Mouse (Mus musculus) liver, embryonic 14 days (tissue): ENCODE measurements around the gene Zfp36l3. TPM values are rescaled to one million over a fixed set of nuclear protein-coding genes. Genes with fewer than 3 reads are reported as not detected.

Experiments
- polyA plus RNA-seq: library from polyadenylated mRNA; depleted of rRNA; stranded (reverse); fragments of >200 nt; gene quantifications from 2 replicates; pipeline ENCODE4 v1.2.3, GENCODE M21; 2012; rRNA removed

Gene Zfp36l3
- 0.02 TPM in 2 replicates for polyA plus RNA-seq

GRCm38 (mm10) chrX:53776276-53776675, at the start of gene Zfp36l3:
TSS of gene Zfp36l3 (minus strand) at chrX:53776394.

GRCm38 (mm10) chrX:53797519-53797918, 21.3 kb upstream of the Zfp36l3 start, which contains the start of gene Xlr:
TSS of gene Xlr (minus strand) at chrX:53797706.

GRCm38 (mm10) chrX:53757736-53758135, 18.5 kb downstream of the Zfp36l3 start, which contains the start of gene 1700013H16Rik:
TSS of gene 1700013H16Rik (minus strand) at chrX:53757831.

DNA sequence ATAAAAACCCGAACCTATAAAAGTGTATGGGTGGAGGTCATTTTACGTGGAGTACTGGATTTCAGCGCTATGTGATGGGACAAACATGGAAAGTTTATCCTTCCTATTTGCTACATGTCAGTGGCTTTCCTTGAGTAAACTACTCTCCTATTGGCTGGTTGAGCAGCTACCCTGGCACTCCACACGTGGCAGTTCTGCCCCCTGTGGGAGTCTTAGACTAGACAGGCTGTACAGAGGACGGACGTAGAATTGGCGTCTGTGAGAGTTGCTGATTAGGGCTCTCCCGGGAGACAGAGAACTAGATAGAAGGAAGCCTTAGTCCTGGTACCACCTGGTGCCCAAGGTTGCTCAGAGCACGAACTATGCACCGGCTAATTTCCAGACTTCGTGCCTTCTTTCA, 51.6 kb downstream of the Zfp36l3 start, which contains the start of gene 4930502E18Rik:
TSS of gene 4930502E18Rik (plus strand) at position 231 of the 400 bp plus-strand sequence.

Other genes with a start within 250 kb of the Zfp36l3 start
- 1.2 and 1.8 TPM in 2 replicates for gene Rtl8c, start 168.4 kb downstream of the Zfp36l3 start, polyA plus RNA-seq
- not detected in 2 replicates for gene Gm14597, start 167.4 kb downstream of the Zfp36l3 start, polyA plus RNA-seq
- gene Rtl8a, start 132.7 kb downstream of the Zfp36l3 start, polyA plus RNA-seq = 4.3 and 4.9 TPM in 2 replicates
- gene Rtl8b, start 106.0 kb downstream of the Zfp36l3 start, polyA plus RNA-seq = 5.9 and 6.5 TPM in 2 replicates
- gene 4930502E18Rik, start 51.6 kb downstream of the Zfp36l3 start, polyA plus RNA-seq = 0.02 and 0.05 TPM in 2 replicates
- 0.02 TPM in 1 of 2 replicates, not detected in the other for gene 1700013H16Rik, start 18.6 kb downstream of the Zfp36l3 start, polyA plus RNA-seq
- gene Xlr, start 21.3 kb upstream of the Zfp36l3 start, polyA plus RNA-seq = 1.3 and 1.7 TPM in 2 replicates